ENCODE assay signal across 28 mouse cellular contexts in genomic region chr10:76505865-76506264, GRCm38 (mm10). TPM values are rescaled to one million over a fixed set of nuclear protein-coding genes. Genes with fewer than 3 reads are reported as not detected.
"Had no signal": no experiment of that assay in that cellular context is flagged by ENCODE, and none has a peak within 500 bp of the region (broad histone marks: within the 10 kb centered on the region; RNA-seq: fewer than 3 reads in every experiment).

No protein-coding gene starts in this region.

- H3K4me2 ChIP-seq: lung, embryonic 14.5 days; midbrain, embryonic 13.5 days; midbrain, embryonic 15.5 days; neural tube, embryonic 13.5 days; neural tube, embryonic 15.5 days; stomach, embryonic 15.5 days had no signal

- DNase-seq: lung, adult 18-20 months; lung, embryonic 14.5 days; lung, postnatal 10 days; lung, postnatal 4 days; retina, postnatal 1 day; right cerebral cortex, adult 18-20 months; right cerebral cortex, postnatal 25 days; right cerebral cortex, postnatal 4 days; spleen, adult 18-20 months; thymus, adult 2 months; thymus, postnatal 25 days; thymus, postnatal 4 days had no signal

- H3K9ac ChIP-seq: liver, embryonic 14.5 days; lung, embryonic 14.5 days; midbrain, embryonic 13.5 days; midbrain, embryonic 15.5 days; neural tube, embryonic 13.5 days; neural tube, embryonic 15.5 days; stomach, embryonic 15.5 days had no signal

- H3K4me3 ChIP-seq: midbrain, embryonic 10.5 days; midbrain, embryonic 13.5 days; midbrain, embryonic 15.5 days; myocyte; neural tube, embryonic 13.5 days; neural tube, embryonic 15.5 days; stomach, embryonic 15.5 days had no signal

- ATAC-seq: midbrain, embryonic 13.5 days; midbrain, embryonic 15.5 days had no signal

- H3K4me1 ChIP-seq: midbrain, embryonic 10.5 days; midbrain, embryonic 13.5 days; midbrain, embryonic 15.5 days; neural tube, embryonic 13.5 days; neural tube, embryonic 15.5 days; stomach, embryonic 15.5 days had no signal

- H3K27ac ChIP-seq: liver, embryonic 14.5 days; midbrain, embryonic 10.5 days; midbrain, embryonic 13.5 days; midbrain, embryonic 15.5 days; neural tube, embryonic 13.5 days; neural tube, embryonic 15.5 days; stomach, embryonic 15.5 days; stomach, postnatal 0 days had no signal

- H3K9me3 ChIP-seq: midbrain, embryonic 10.5 days; midbrain, embryonic 13.5 days; midbrain, embryonic 15.5 days; neural tube, embryonic 13.5 days; neural tube, embryonic 15.5 days; stomach, embryonic 15.5 days had no signal

- H3K27me3 ChIP-seq: midbrain, embryonic 13.5 days; midbrain, embryonic 15.5 days; neural tube, embryonic 13.5 days; neural tube, embryonic 15.5 days; stomach, embryonic 15.5 days had no signal

RNA-seq across cellular contexts. Expression of gene Spatc1l, which starts 56.2 kb away (rescaled TPM):
- total RNA-seq: megakaryocyte, adult 5-6 weeks; megakaryocyte-erythroid progenitor cell, adult 5-6 weeks had no signal
- polyA plus RNA-seq: liver, embryonic 14.5 days; liver, embryonic 16.5 days; lung, embryonic 14.5 days; lung, embryonic 16.5 days; midbrain, embryonic 10.5 days; midbrain, embryonic 13.5 days; midbrain, embryonic 15.5 days; myocyte; neural tube, embryonic 11.5 days; neural tube, embryonic 13.5 days; neural tube, embryonic 15.5 days; stomach, postnatal 0 days had no signal

RNA-seq across cellular contexts. Expression of gene 2610028H24Rik, which starts 57.0 kb away (rescaled TPM):
- total RNA-seq: megakaryocyte, adult 5-6 weeks; megakaryocyte-erythroid progenitor cell, adult 5-6 weeks had no signal
- polyA plus RNA-seq: liver, embryonic 14.5 days; liver, embryonic 16.5 days; lung, embryonic 14.5 days; midbrain, embryonic 10.5 days; midbrain, embryonic 13.5 days; midbrain, embryonic 15.5 days; myocyte; neural tube, embryonic 11.5 days; neural tube, embryonic 13.5 days; neural tube, embryonic 15.5 days; small intestine, adult 2 months; stomach, embryonic 15.5 days; urinary bladder, adult 2 months had no signal
